Mouse (Mus musculus) MEL (cell line): ENCODE measurements around the gene Aco2.

Experiments used
- CTCF ChIP-seq, 3 experiments: IDR thresholded peaks in 2 of 3; conservative IDR thresholded peaks in 1 of 3; 2 replicates each; pipeline ENCODE4 v1.5.1; 2011 to 2012; ENCODE audit warnings: low read length in 3 of 3, low read depth in 2 of 3, mild to moderate bottlenecking in 2 of 3, improper control_type of control experiment in 1 of 3, inconsistent platforms in 1 of 3, mixed read lengths in 1 of 3, moderate library complexity in 1 of 3; ENCODE audit not compliant: control insufficient read depth in 1 of 3, insufficient read depth in 1 of 3, poor library complexity in 1 of 3, severe bottlenecking in 1 of 3
- HCFC1 ChIP-seq: IDR thresholded peaks from 2 replicates; pipeline ENCODE4 v1.6.1; 2012; ENCODE audit warnings: low read depth, mild to moderate bottlenecking, inconsistent platforms, low read length, improper control_type of control experiment, moderate library complexity
- MAZ ChIP-seq: IDR thresholded peaks from 2 replicates; pipeline ENCODE4 v1.6.1; 2012; ENCODE audit warnings: low read depth, mild to moderate bottlenecking, inconsistent platforms, low read length, improper control_type of control experiment
- MYB ChIP-seq: IDR thresholded peaks from 2 replicates; pipeline ENCODE4 v1.6.1; 2011; ENCODE audit warnings: mild to moderate bottlenecking, low read depth, low read length, improper control_type of control experiment
- MYC ChIP-seq: IDR thresholded peaks from 2 replicates; pipeline ENCODE4 v1.6.1; 2011; ENCODE audit warnings: low read depth, mild to moderate bottlenecking, low read length, improper control_type of control experiment, moderate library complexity
- POLR2A ChIP-seq, 2 experiments: IDR thresholded peaks; 2 replicates each; pipeline ENCODE4 v1.6.1; 2011 to 2012; ENCODE audit warnings: low read length in 2 of 2, mild to moderate bottlenecking in 2 of 2, control low read depth in 1 of 2, improper control_type of control experiment in 1 of 2, low read depth in 1 of 2, moderate library complexity in 1 of 2; ENCODE audit not compliant: control insufficient read depth in 1 of 2, insufficient read depth in 1 of 2, poor library complexity in 1 of 2
- POLR2AphosphoS2 ChIP-seq: IDR thresholded peaks from 2 replicates; pipeline ENCODE4 v1.6.1; 2011; ENCODE audit warnings: low read length, improper control_type of control experiment

GRCm38 (mm10) chr15:81885418-81885934 lies 13.4 kb downstream of the Aco2 start:
- TF ChIP-seq CTCF (IDR thresholded peaks at IDR 0.05 in 2 of 3, conservative IDR thresholded peaks at IDR 0.05 in 1 of 3; ENCODE audit: control insufficient read depth in 1 of 3, insufficient read depth in 1 of 3, low read depth in 2 of 3, low read length in 3 of 3, poor library complexity in 1 of 3, severe bottlenecking in 1 of 3): no peak
- TF ChIP-seq HCFC1: no peak
- TF ChIP-seq MAZ: no peak
- TF ChIP-seq POLR2A (IDR thresholded peaks at IDR 0.05; ENCODE audit: control insufficient read depth in 1 of 2, insufficient read depth in 1 of 2, low read depth in 1 of 2, low read length in 2 of 2, poor library complexity in 1 of 2): no peak
- TF ChIP-seq MYC: no peak
- TF ChIP-seq MYB: no peak
- TF ChIP-seq POLR2AphosphoS2: no peak
